Mouse (Mus musculus) intestine, embryonic 16.5 days (tissue): Measurements from ENCODE around the gene Sgms1. TPM values are rescaled to one million over a fixed set of nuclear protein-coding genes. Genes with fewer than 3 reads are reported as not detected.
"Not testable (repeated sequence)": the region's sequence is repeated elsewhere in the genome, so short reads cannot be mapped to it uniquely, and the experiment has no call there.

ENCODE experiments used
- ATAC-seq: fragments of 200-750 bp; cut with Nextera tagmentation; 2 replicates; pipeline ENCODE4 v1.8.0; 2017; ENCODE audit warnings: moderate TSS enrichment, moderate library complexity
- H3K27ac ChIP-seq: fragments of 300-500 bp; sonication (generic); 2 replicates; pipeline ENCODE4 v1.5.1; 2014; ENCODE audit warnings: mild to moderate bottlenecking, low read length
- H3K27me3 ChIP-seq: fragments of 300-500 bp; sonication (generic); replicated peaks from 2 replicates; pipeline ENCODE4 v1.6.1; 2014; ENCODE audit warnings: low read length, control low read depth, mixed read lengths; ENCODE audit not compliant: control insufficient read depth, insufficient read depth
- H3K36me3 ChIP-seq: fragments of 300-500 bp; sonication (generic); 2 replicates; pipeline ENCODE4 v1.6.1; 2014; ENCODE audit warnings: low read length, control low read depth; ENCODE audit not compliant: control insufficient read depth, insufficient read depth
- H3K4me1 ChIP-seq: fragments of 300-500 bp; sonication (generic); 2 replicates; pipeline ENCODE4 v1.6.1; 2014; ENCODE audit warnings: low read length, control low read depth, mixed read lengths; ENCODE audit not compliant: control insufficient read depth, insufficient read depth
- H3K4me2 ChIP-seq: fragments of 300-500 bp; sonication (generic); 2 replicates; pipeline ENCODE4 v1.6.1; 2014; ENCODE audit warnings: low read depth, low read length, control low read depth
- H3K4me3 ChIP-seq: fragments of 300-500 bp; sonication (generic); 2 replicates; pipeline ENCODE4 v1.5.1; 2014; ENCODE audit warnings: mild to moderate bottlenecking, low read length
- H3K9ac ChIP-seq: fragments of 300-500 bp; sonication (generic); 2 replicates; pipeline ENCODE4 v1.6.1; 2014; ENCODE audit warnings: low read depth, low read length
- H3K9me3 ChIP-seq: fragments of 300-500 bp; sonication (generic); 2 replicates; pipeline ENCODE4 v1.6.1; 2016; ENCODE audit warnings: low read length, control low read depth; ENCODE audit not compliant: control insufficient read depth
- WGBS: fragments of 180-500 bp; shearing (Covaris S2); extraction: QIAGEN DNeasy Blood & Tissue Kit; methylation state at CpG from one replicate; pipeline ENCODE4 v1.1.7; 2014; 5-methylcytosine and 5-hydroxymethylcytosine counted together
- polyA plus RNA-seq: library from polyadenylated mRNA; unstranded; fragments of >200 nt; fragmentation: Nextera tagmentation; extraction: Ambion mirVana; gene quantifications from 2 replicates; pipeline ENCODE4 v1.2.1, GENCODE M21; 2015

Sgms1 gene
- polyA plus RNA-seq, 1 experiment from 2014 or later: 33.1 TPM

DNA sequence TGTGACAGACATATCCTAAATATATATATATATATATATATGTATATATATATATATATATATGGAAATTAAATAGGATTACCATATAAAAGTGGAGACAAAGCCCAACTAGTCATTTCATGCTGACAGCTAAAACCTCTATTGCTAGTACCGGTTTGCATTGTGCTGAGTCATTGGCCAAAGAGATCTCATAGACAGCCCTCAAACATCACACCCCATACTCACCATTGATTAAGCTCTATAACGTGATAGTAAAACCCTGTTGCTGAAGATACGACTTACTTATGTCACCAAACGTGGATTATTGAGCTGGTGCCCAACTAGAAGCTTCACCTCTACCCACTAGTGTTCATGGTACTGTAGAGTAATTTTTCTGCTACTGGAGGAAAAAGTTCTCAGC is 298.7 kb downstream of the Sgms1 start:
- H3K4me2 ChIP-seq: no peak overlapping the region
- H3K27ac ChIP-seq: no peak overlapping the region
- H3K27me3 ChIP-seq: no peaks in the 10 kb centered on the region
- no peaks in the 10 kb centered on the region for H3K36me3 ChIP-seq
- no peak overlapping the region for H3K4me3 ChIP-seq
- H3K9ac ChIP-seq: no peak overlapping the region
- no peaks in the 10 kb centered on the region for H3K9me3 ChIP-seq
- 89% methylated on average over 4 of the region's 4 CpGs for WGBS
- no peak for ATAC-seq
- no peaks in the 10 kb centered on the region for H3K4me1 ChIP-seq

DNA sequence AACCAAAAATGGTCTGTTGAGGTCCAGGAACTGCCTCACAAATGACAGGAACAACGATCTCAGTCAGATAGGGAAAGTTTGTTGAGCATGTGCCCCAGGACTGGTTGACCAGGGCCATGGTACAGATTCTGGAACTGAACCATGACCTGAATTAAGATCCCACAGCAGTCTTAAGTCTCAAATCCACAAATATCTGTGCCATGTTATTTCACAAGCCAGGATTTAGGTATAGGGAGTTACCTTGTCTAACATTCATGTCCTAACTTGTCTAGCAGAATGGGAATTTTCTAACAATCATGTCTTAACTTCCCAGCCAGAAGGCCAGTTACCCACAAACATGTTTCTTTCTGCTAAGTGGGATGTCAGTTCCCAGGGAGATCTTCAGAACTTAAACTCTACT is 300.9 kb downstream of the Sgms1 start:
- no peak overlapping the region for H3K4me2 ChIP-seq
- ATAC-seq: no peak
- no peak overlapping the region for H3K9ac ChIP-seq
- no peaks in the 10 kb centered on the region for H3K4me1 ChIP-seq
- H3K27ac ChIP-seq: no peak overlapping the region
- 92% methylated on average over 1 of the region's 1 CpGs for WGBS
- no peaks in the 10 kb centered on the region for H3K36me3 ChIP-seq
- H3K9me3 ChIP-seq: no peaks in the 10 kb centered on the region
- no peak overlapping the region for H3K4me3 ChIP-seq
- H3K27me3 ChIP-seq: no peaks in the 10 kb centered on the region

DNA sequence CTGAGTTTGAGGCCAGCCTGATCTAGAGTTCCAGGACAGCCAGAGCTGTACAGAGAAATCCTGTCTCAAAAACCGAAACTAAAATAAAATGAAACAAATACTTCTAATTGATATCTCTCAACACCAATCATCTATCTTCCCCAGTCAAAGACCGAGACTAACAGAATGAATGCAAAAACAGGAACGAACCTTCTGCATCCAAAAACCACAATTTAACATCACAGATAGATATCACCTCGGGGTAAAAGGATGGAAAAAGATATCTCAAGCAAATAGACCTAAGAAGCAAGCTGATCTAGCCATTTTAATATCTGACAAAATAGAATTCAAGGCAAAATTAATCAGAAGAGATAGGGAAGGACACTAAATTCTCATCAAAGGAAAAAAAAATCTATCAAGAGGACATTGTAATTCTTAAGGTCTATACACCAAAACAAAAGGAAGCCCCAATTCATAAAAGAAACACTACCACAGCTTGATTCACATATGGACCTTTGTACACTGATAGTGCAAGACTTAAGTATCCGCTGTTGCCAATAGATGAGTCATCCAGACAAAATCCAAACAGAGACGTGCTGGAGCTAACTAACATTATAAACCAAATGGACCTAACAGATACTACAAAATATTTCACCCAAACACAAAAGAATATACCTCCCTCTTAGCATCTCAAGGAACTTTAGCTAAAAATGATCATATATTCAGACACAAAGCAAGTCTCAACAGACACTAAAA is 301.6 kb downstream of the Sgms1 start:
- 65% methylated on average over 6 of the region's 6 CpGs for WGBS
- Histone ChIP-seq H3K4me2 (no peak overlapping the region), H3K4me1 (no peaks in the 10 kb centered on the region), H3K9me3 (no peaks in the 10 kb centered on the region), H3K4me3 (no peak overlapping the region), H3K36me3 (no peaks in the 10 kb centered on the region), H3K9ac (no peak overlapping the region), H3K27me3 (no peaks in the 10 kb centered on the region), H3K27ac (no peak overlapping the region)
- ATAC-seq: 0 out of 2 replicates have a peak, but pooled peaks have one; percentile 44

DNA sequence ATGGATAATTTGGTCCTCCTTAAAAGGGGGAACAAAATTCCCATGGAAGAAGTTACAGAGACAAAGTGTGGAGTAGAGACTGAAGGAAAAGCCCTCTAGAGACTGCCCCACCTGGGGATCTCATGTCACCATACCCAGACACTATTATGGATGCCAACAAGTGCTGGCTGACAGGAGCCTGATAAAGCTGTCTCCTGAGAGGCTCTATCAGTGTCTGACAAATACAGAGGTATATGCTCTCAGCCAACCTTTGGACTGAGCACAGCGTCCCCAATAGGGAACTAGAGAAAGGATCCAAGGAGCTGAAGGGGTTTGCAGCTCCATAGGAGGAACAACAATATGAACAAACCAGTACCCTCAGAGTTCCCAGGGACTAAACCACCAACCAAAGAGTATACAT is 304.7 kb downstream of the Sgms1 start:
- H3K36me3 ChIP-seq, H3K9me3 ChIP-seq, H3K4me2 ChIP-seq, H3K27ac ChIP-seq, ATAC-seq, H3K4me3 ChIP-seq, H3K9ac ChIP-seq, H3K27me3 ChIP-seq, H3K4me1 ChIP-seq: not testable (repeated sequence)
- WGBS: 89% methylated on average over 1 of the region's 1 CpGs

Other genes starting within 250 kb of the Sgms1 start
- gene Rpl9-ps6, start 76.9 kb upstream of the Sgms1 start, polyA plus RNA-seq: 79.6 and 82.0 TPM in 2 replicates
- 56.7 and 60.9 TPM in 2 replicates for gene Minpp1, start 96.1 kb upstream of the Sgms1 start, polyA plus RNA-seq
- 11.0 and 13.5 TPM in 2 replicates for gene Papss2, start 206.1 kb upstream of the Sgms1 start, polyA plus RNA-seq